Mouse (Mus musculus): ENCODE data around the gene Ntan1.
"Not testable (repeated sequence)": the region's sequence is repeated elsewhere in the genome, so short reads cannot be mapped to it uniquely, and the experiment has no call there.

Gene Ntan1

GRCm38 (mm10) chr16:13831606-13832005 lies 13.0 kb downstream of the Ntan1 start:
- DNase-seq (ENCODE audit: low spot score): no peak

DNA sequence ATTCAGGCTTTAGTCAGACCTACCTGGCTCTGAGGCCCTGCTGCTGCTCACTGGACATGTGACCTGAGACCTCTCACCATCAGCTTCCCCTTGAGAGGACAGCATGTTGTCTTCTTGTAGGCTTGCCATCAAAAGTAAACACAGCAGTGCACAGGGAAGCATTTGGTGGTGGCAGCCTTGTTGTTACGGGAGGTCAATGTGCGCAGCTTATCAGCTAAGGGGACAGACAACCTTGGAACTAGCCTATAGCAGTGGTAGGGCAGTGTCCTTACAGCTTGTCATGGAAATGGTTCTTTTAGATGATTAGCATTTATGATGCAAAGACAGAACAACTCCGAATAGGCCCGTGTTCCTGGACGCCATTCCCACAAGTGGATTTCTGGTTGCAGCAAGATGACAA lies 15.7 kb downstream of the Ntan1 start:
- DNase-seq (ENCODE audit: low spot score): no peak

GRCm38 (mm10) chr16:13840056-13840455 lies 21.4 kb downstream of the Ntan1 start:
- DNase-seq (ENCODE audit: low spot score): no peak

DNA sequence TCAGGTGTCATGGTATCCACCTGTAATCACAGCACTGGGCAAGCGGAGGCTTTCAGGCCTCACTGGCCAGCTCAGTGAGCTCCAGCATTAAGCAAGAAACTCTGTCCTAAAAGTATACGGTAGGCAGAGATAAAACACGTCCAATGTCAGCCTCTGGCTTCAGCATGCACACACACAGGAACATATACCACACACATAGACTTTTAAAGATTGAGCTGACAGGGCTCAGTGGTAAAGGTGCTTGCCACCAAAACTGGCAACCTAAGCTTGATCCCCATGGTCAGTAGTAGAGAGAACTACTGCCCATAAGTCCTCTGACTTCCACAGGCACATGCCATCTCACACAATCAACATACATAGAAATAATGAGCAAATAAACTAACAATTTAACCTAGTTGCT lies 22.3 kb downstream of the Ntan1 start:
- no peak for DNase-seq (ENCODE audit: low spot score)

GRCm38 (mm10) chr16:13845031-13845430 lies 26.4 kb downstream of the Ntan1 start:
- no peak for DNase-seq (ENCODE audit: low spot score)

DNA sequence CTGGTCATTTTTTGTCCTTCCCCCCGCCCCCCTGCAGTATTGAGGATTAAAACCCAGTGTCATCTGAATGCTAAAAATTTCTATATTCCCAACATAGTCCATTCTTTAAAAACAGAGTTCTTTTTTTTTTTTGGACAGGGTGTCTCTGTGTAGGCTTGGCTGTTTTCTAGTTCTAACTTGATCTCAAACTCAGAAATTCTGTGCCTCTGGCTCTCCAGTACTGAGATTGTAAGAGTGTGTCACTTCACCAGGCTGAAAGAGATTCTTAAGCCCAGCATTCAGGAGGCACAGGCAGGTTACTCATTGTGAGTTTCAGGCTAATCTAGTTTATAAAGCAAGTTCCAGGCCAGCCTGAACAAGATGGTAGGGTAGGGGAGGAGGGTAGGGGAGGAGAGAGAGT lies 28.0 kb downstream of the Ntan1 start:
- DNase-seq (ENCODE audit: low spot score): no peak

- no peak for DNase-seq (ENCODE audit: low spot score)
Observed at GRCm38 (mm10) chr16:13848310-13848709, 29.7 kb downstream of the Ntan1 start.

- DNase-seq (ENCODE audit: low spot score): no peak
Observed at GRCm38 (mm10) chr16:13851446-13851845, 32.8 kb downstream of the Ntan1 start.

GRCm38 (mm10) chr16:13853886-13854285 lies 35.2 kb downstream of the Ntan1 start:
- no peak for DNase-seq (ENCODE audit: low spot score)

- no peak for DNase-seq (ENCODE audit: low spot score)
Observed at GRCm38 (mm10) chr16:13866076-13866475, 47.4 kb downstream of the Ntan1 start.

DNA sequence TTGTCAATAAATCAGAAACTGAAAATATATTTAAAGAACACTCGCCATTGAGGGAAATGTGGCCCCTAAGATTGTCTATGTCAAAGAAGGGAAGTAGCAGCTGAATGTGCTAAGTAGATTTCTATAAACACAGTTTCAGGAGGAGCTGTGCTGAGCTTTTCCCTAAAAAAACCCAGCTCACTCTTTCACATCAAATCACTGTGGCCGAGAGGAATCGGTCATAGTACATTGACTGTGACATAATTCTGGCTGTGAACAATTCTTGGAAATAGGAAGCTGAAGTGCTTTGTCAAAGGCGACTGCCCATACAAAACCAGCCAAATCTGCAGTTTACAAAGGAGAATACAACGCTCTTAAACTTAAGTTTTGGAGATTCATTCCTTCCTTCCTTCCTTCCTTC lies 48.0 kb downstream of the Ntan1 start:
- no peak for DNase-seq (ENCODE audit: low spot score)

DNA sequence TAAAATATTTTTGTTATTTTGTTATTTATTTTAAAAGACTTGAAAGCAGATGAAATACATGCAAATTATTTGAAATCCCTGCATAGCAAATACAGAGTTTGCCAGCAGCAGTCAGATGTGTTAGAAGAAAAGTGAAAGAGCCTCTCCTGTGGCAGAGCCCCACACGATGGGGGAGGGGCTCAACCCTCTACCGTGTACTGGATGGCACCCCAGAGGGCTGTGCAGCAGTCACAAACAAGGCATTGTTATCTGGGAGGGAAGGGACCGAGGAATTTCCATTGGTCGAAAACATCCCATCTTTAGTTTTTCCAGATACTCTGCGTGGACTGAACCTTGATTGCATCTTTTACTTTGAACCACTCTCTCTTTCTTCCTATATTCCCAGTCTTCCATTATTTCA lies 48.8 kb downstream of the Ntan1 start:
- DNase-seq (ENCODE audit: low spot score): not testable (repeated sequence)

DNA sequence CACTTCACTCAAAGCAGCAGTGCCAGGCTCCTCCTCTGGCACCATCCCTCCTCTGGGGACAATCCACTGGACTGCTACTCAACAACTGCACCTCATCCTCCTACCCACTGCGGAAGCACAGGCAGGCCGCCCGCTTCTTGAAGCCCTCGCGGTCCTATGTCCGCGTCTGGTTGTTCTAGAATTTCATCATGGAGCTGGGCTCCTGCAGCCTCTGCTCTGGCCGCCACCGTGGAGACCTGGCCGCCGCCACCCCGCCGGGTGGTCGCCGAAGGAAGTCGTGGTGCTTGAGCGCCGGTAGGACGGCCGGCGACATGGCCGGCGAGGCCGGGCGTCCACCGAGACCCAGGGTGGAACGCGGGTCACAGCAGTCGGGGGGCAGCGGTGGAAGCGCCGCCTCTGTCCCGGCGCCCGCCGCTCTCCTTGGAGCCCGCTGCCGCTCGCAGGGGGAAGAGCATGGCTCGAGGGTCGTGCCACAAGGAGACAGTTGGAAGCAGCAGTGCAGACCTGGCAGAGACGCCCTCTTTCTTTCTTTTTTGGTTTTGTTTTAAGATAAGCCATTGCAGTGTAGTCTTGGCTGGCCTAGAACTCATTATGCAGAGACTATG lies 49.4 kb downstream of the Ntan1 start:
- no peak for DNase-seq (ENCODE audit: low spot score)

GRCm38 (mm10) chr16:13875483-13875882 lies 56.8 kb downstream of the Ntan1 start:
- DNase-seq (ENCODE audit: low spot score): no peak

DNA sequence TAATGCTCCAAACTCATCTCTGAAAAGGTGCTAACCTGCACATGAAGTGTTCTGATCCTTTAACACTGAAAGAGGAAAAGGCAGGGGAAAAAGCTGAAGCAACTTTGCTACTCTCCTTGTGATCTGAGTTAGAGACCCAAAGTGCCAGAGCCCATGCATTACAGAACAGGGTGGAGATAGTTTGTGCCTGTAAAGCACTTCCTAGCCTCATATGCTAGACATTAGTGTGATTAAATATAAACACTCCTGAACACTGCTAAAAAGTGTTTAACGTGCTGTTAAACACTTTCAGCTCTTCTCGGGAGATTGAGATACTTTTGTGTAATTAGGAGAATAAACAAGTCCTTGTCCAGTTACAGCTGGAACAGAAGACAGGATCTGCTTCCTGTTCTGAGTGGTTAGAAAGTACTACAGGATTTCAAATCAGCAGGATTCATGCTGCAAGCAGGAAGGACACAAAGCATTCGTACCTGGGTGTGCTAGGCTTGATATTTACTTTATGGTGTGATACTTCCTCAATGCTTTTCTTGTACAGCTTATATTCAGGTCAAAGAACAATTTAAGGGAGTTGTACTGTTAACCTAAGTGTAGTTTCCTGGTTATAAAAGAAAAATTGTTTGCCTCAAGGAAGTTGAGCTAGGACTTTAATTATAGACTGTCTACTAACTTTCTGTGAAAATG lies 64.6 kb downstream of the Ntan1 start:
- no peak for DNase-seq (ENCODE audit: low spot score)
